Comparison of ENCODE assay signal across 9 mouse cellular contexts in genomic region chr4:95049153-95049552, GRCm38 (mm10). TPM values are rescaled to one million over a fixed set of nuclear protein-coding genes. Genes with fewer than 3 reads are reported as not detected.
DNase-seq lines count a peak whose midpoint lies in the region; ATAC-seq lines count a peak whose summit lies in the region.
"Had no signal": no experiment of that assay in that cellular context is flagged by ENCODE, and none has a peak within 500 bp of the region (broad histone marks: within the 10 kb centered on the region; RNA-seq: fewer than 3 reads in every experiment).

No protein-coding gene starts in this region.

- H3K36me3 ChIP-seq in heart, embryonic 10.5 days: peaks cover 2% of the 10 kb centered on the region; the same call in 1 of the 2 replicates
- no peaks in the 10 kb centered on the region for H3K36me3 ChIP-seq in heart, embryonic 16.5 days (ENCODE audit: control insufficient read depth, insufficient read depth)
- no peaks in the 10 kb centered on the region for H3K36me3 ChIP-seq in midbrain, embryonic 10.5 days
- H3K36me3 ChIP-seq: G1E had no signal

- WGBS in heart, embryonic 10.5 days: 44% methylated on average over 2 of the region's 2 CpGs
- WGBS in heart, embryonic 16.5 days: 25% methylated on average over 2 of the region's 2 CpGs
- WGBS in midbrain, embryonic 10.5 days: 65% methylated on average over 2 of the region's 2 CpGs

- peak overlapping the region; percentile 88 for H3K4me2 ChIP-seq in heart, embryonic 16.5 days (ENCODE audit: low read depth, low read length)

- ATAC-seq in heart, embryonic 16.5 days (replicated peaks; ENCODE audit: extremely low read depth, insufficient read depth, low FRiP score): no peak

- H3K9ac ChIP-seq in heart, embryonic 16.5 days (ENCODE audit: low read length): peak overlapping the region; percentile 97

- peak overlapping the region; percentile 91 for H3K4me3 ChIP-seq in heart, embryonic 10.5 days
- peak overlapping the region; percentile 91 for H3K4me3 ChIP-seq in heart, embryonic 16.5 days (ENCODE audit: low read length)
- peak overlapping the region; percentile 88 for H3K4me3 ChIP-seq in midbrain, embryonic 10.5 days

- peak; percentile 74 for DNase-seq in heart, embryonic 10.5 days (ENCODE audit: low spot score)
- DNase-seq in heart, adult 11 months: no peak
- peak; percentile 42 for DNase-seq in NIH3T3 (ENCODE audit: low read depth)
- DNase-seq in midbrain, embryonic 10.5 days (ENCODE audit: low spot score): no peak
- DNase-seq in ovary, adult 18-20 months (ENCODE audit: low spot score): no peak
- DNase-seq in thymus, adult 18-20 months: no peak
- no peak for DNase-seq in spleen, postnatal 14 days (ENCODE audit: low spot score in 2 of 2)

- H3K27me3 ChIP-seq in heart, embryonic 10.5 days (ENCODE audit: insufficient read depth, poor library complexity, severe bottlenecking): no peaks in the 10 kb centered on the region
- no peaks in the 10 kb centered on the region for H3K27me3 ChIP-seq in heart, embryonic 16.5 days (ENCODE audit: control insufficient read depth, insufficient read depth, low read length)
- H3K27me3 ChIP-seq in midbrain, embryonic 10.5 days (ENCODE audit: low read depth, poor library complexity, severe bottlenecking): no peaks in the 10 kb centered on the region

- H3K9me3 ChIP-seq in heart, embryonic 10.5 days: no peaks in the 10 kb centered on the region
- no peaks in the 10 kb centered on the region for H3K9me3 ChIP-seq in heart, embryonic 16.5 days (replicated peaks; ENCODE audit: control insufficient read depth, low read length)
- no peaks in the 10 kb centered on the region for H3K9me3 ChIP-seq in midbrain, embryonic 10.5 days (replicated peaks)

- H3K27ac ChIP-seq in heart, embryonic 10.5 days: no peak overlapping the region
- no peak overlapping the region for H3K27ac ChIP-seq in heart, embryonic 16.5 days (ENCODE audit: low read length)
- no peak overlapping the region for H3K27ac ChIP-seq in midbrain, embryonic 10.5 days (replicated peaks)

- H3K4me1 ChIP-seq in heart, embryonic 10.5 days: peaks cover 12% of the 10 kb centered on the region
- H3K4me1 ChIP-seq in heart, embryonic 16.5 days (ENCODE audit: control insufficient read depth, insufficient read depth, low read length): peaks cover 14% of the 10 kb centered on the region
- H3K4me1 ChIP-seq in midbrain, embryonic 10.5 days: peaks cover 41% of the 10 kb centered on the region

RNA-seq across cellular contexts. Expression of gene Jun, which starts 2.9 kb away (rescaled TPM):
- 75.7 and 76.6 TPM in 2 replicates for polyA plus RNA-seq in heart, embryonic 10.5 days (2016; fragmentation: Nextera tagmentation; extraction: Ambion mirVana)
- polyA plus RNA-seq in heart, embryonic 16.5 days (2015; fragmentation: Nextera tagmentation; extraction: Ambion mirVana): 72.0 and 81.5 TPM in 2 replicates
- 68.9 and 71.0 TPM in 2 replicates for polyA plus RNA-seq in midbrain, embryonic 10.5 days (2016; fragmentation: Nextera tagmentation; extraction: Ambion mirVana)

Comparison
In these comparisons a context has a peak if more than half of its experiments do, and no peak if none do; other contexts are left out.
1. DNase-seq: peak in heart, embryonic 10.5 days (single experiment) and NIH3T3 (single experiment); none in heart, adult 11 months (single experiment), midbrain, embryonic 10.5 days (single experiment), ovary, adult 18-20 months (single experiment), thymus, adult 18-20 months (0 of 2) and spleen, postnatal 14 days (0 of 2).
2. Peak in every context shown above with its lines, with median percentiles within 50 percentile points of each other: H3K4me3 ChIP-seq.